Mouse (Mus musculus): ENCODE data around the gene Pxdn.

- no peak for TF ChIP-seq GATA1 (IDR thresholded peaks at IDR 0.05; ENCODE audit: borderline replicate concordance, low read length)
- TF ChIP-seq CTCF (IDR thresholded peaks at IDR 0.05; ENCODE audit: low read depth, low read length) = no peak
- no peak for TF ChIP-seq TAL1 (conservative IDR thresholded peaks at IDR 0.05; ENCODE audit: low read depth, low read length)
- TF ChIP-seq POLR2AphosphoS5 (IDR thresholded peaks at IDR 0.05; ENCODE audit: insufficient replicate concordance, low read depth, low read length) = no peak
Measured at GRCm38 (mm10) chr12:29972533-29972932, 35.1 kb downstream of the Pxdn start.

All from G1E (cell line).